Mouse (Mus musculus) C2C12 (cell line): ENCODE results near the gene Cbfa2t3.

Experiments
- CTCF ChIP-seq: IDR thresholded peaks from one replicate; pipeline ENCODE4 v1.5.1; 2011; ENCODE audit not compliant: control insufficient read depth, insufficient read depth, insufficient read length
- MAX ChIP-seq: IDR thresholded peaks from one replicate; pipeline ENCODE4 v1.6.1; 2011; ENCODE audit warnings: mild to moderate bottlenecking, control low read depth
- MYOD1 ChIP-seq: IDR thresholded peaks from one replicate; pipeline ENCODE4 v1.6.1; 2011; ENCODE audit warnings: low read depth; ENCODE audit not compliant: control insufficient read depth, insufficient read length
- MYOG ChIP-seq: IDR thresholded peaks from one replicate; pipeline ENCODE4 v1.6.1; 2011; ENCODE audit not compliant: control insufficient read depth, insufficient read length; ENCODE audit errors: extremely low read depth

DNA sequence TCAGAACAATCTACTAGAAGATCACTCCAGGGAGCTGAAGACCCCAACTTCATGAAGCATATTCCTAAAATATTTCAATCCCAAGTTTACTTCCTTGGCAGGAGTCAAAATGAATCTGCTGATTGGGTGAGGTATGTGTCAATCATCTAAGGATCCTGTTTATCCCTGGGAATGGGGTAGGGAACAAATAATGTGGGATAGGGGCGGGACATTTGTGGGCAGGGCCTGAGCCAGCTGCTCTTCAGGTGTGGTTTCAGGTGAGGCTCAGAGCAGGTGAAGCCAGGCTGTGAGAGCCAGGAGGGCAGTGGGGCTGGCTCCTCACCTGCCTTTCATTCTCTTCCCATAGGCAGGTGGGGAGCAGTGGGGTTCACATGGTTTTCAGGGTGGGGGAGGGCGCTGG, 27.9 kb upstream of the Cbfa2t3 start:
- no peak for TF ChIP-seq CTCF
- no peak for TF ChIP-seq MAX
- no peak for TF ChIP-seq MYOD1
- no peak for TF ChIP-seq MYOG
